Mouse (Mus musculus) thymus, adult 2 months (tissue): Measurements from ENCODE around the gene Samd11.

Experiments
- CTCF ChIP-seq: fragments of 200-500 bp; IDR thresholded peaks from 2 replicates; pipeline ENCODE4 v1.5.1; 2012; ENCODE audit warnings: mild to moderate bottlenecking, control low read depth, low read length, moderate library complexity, borderline replicate concordance; ENCODE audit not compliant: control insufficient read depth, poor library complexity, insufficient read depth; ENCODE audit errors: extremely low read depth
- POLR2A ChIP-seq: fragments of 200-500 bp; IDR thresholded peaks from 2 replicates; pipeline ENCODE4 v1.6.1; 2012; ENCODE audit warnings: mild to moderate bottlenecking, low read length, control low read depth, moderate library complexity; ENCODE audit not compliant: control insufficient read depth, poor library complexity, insufficient read depth; ENCODE audit errors: extremely low read depth

DNA sequence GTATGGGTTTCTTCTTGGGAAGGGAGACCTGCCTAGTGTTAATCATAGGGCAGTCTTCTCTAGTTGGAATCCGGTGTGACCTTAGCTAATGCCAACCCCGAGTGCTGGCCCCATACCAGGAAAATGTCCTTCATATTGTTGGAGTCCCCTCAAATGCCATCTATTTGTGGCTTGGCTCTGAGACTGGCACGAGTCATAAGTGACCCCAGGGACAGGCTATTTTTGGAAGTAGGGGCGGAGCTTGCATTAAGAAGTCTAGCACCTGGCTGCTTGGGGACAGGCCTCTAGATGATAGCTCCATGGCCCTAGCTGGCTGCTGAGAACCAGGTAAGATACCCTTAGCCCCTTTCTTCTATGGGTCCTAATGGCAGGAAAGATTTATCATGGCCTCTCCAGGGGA lies 39.8 kb downstream of the Samd11 start, which contains the start of gene Perm1:
- TF ChIP-seq CTCF (no peak), POLR2A (no peak)
